9 mouse cellular contexts compared by ENCODE assay signal in the genomic region with DNA sequence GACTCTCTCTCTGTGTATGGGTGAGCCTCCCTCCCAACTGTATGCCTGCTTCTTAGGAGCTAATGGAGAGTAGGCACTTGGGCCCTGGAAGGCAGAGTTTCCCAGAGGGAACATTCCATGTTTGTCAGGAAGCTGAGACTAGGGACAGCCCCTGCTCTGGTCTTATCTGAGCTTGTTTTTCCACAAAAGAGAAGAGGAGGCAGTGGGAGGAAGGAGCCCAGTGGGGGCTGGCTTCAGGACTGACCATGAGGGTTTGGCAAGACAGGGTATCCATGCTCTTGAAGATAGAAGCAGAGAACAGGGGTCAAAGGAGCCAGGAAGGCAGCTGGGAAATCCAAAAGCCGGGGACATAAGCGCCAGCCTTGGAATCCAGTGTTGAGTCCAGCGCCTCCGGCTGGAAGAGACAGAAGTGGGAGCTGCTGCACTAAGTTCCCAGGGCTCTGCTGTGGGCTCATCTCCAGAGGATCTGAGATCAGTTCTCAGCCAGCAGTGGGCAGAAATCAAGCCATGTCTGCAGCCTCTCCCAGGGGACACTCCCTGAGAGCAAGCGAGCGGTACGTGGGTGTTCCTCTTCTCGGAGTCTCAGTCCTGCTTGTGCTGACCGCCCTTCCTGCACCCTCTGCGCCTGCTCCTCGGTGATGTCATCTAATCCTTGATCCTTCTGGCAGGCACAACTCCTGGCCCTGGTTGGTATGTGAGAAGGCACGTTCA.
DNase-seq lines count a peak whose midpoint lies in the region; ATAC-seq lines count a peak whose summit lies in the region.
"Had no signal": no experiment of that assay in that cellular context is flagged by ENCODE, and none has a peak within 500 bp of the region (broad histone marks: within the 10 kb centered on the region; RNA-seq: fewer than 3 reads in every experiment).

No protein-coding gene starts in this region.

- H3K27ac ChIP-seq in liver, embryonic 12.5 days: peak overlapping the region; percentile 28; the same call in 1 of the 2 replicates
- no peak overlapping the region for H3K27ac ChIP-seq in hindbrain, embryonic 16.5 days (ENCODE audit: low read depth, low read length)
- H3K27ac ChIP-seq: midbrain, embryonic 12.5 days had no signal

- DNase-seq in ovary, adult 18-20 months (ENCODE audit: low spot score): peak; percentile 59
- no peak for DNase-seq in ovary, postnatal 14 days (ENCODE audit: low spot score)
- DNase-seq in heart, adult 9 months (ENCODE audit: low spot score in 2 of 2): peak; percentile 72 to 76
- peak; percentile 34 for DNase-seq in urinary bladder, postnatal 25 days (ENCODE audit: low spot score)

- no peaks in the 10 kb centered on the region for H3K9me3 ChIP-seq in liver, embryonic 12.5 days (replicated peaks)
- no peaks in the 10 kb centered on the region for H3K9me3 ChIP-seq in hindbrain, embryonic 16.5 days (ENCODE audit: control insufficient read depth, low read length)
- H3K9me3 ChIP-seq: midbrain, embryonic 12.5 days had no signal

- no peak overlapping the region for H3K4me2 ChIP-seq in liver, embryonic 12.5 days
- H3K4me2 ChIP-seq in hindbrain, embryonic 16.5 days (ENCODE audit: low read length): no peak overlapping the region
- H3K4me2 ChIP-seq: midbrain, embryonic 12.5 days had no signal

- no peak overlapping the region for H3K9ac ChIP-seq in liver, embryonic 12.5 days
- no peak overlapping the region for H3K9ac ChIP-seq in hindbrain, embryonic 16.5 days (ENCODE audit: low read depth, low read length)
- H3K9ac ChIP-seq: midbrain, embryonic 12.5 days had no signal

- H3K4me3 ChIP-seq in liver, embryonic 12.5 days: no peak overlapping the region
- no peak overlapping the region for H3K4me3 ChIP-seq in hindbrain, embryonic 16.5 days (ENCODE audit: low read length)
- H3K4me3 ChIP-seq: midbrain, embryonic 12.5 days had no signal

- no peak for ATAC-seq in liver, embryonic 12.5 days
- ATAC-seq in hindbrain, embryonic 16.5 days: no peak
- no peak for ATAC-seq in megakaryocyte progenitor cell, adult 5-6 weeks (replicated peaks; ENCODE audit: poor library complexity)
- ATAC-seq in erythroid progenitor cell, adult 5-6 weeks (replicated peaks; ENCODE audit: low FRiP score, poor library complexity, severe bottlenecking): no peak

- H3K36me3 ChIP-seq in liver, embryonic 12.5 days: no peaks in the 10 kb centered on the region
- no peaks in the 10 kb centered on the region for H3K36me3 ChIP-seq in hindbrain, embryonic 16.5 days (ENCODE audit: control insufficient read depth, insufficient read depth, low read length)
- H3K36me3 ChIP-seq: midbrain, embryonic 12.5 days had no signal

- peaks cover 4% of the 10 kb centered on the region; the same call in 1 of the 2 replicates for H3K27me3 ChIP-seq in liver, embryonic 12.5 days (replicated peaks)
- no peaks in the 10 kb centered on the region for H3K27me3 ChIP-seq in hindbrain, embryonic 16.5 days (replicated peaks; ENCODE audit: control insufficient read depth, insufficient read depth, low read length)
- H3K27me3 ChIP-seq: midbrain, embryonic 12.5 days had no signal

- H3K4me1 ChIP-seq in liver, embryonic 12.5 days: peaks cover 28% of the 10 kb centered on the region
- H3K4me1 ChIP-seq in hindbrain, embryonic 16.5 days (ENCODE audit: control insufficient read depth, insufficient read depth, low read depth, low read length): no peaks in the 10 kb centered on the region
- H3K4me1 ChIP-seq: midbrain, embryonic 12.5 days had no signal

- 51% methylated on average over 12 of the region's 12 CpGs for WGBS in liver, embryonic 12.5 days (ENCODE audit: insufficient replicate concordance)
- WGBS in hindbrain, embryonic 16.5 days: 82% methylated on average over 12 of the region's 12 CpGs
